8 mouse cellular contexts compared by ENCODE assay signal in the genomic region with DNA sequence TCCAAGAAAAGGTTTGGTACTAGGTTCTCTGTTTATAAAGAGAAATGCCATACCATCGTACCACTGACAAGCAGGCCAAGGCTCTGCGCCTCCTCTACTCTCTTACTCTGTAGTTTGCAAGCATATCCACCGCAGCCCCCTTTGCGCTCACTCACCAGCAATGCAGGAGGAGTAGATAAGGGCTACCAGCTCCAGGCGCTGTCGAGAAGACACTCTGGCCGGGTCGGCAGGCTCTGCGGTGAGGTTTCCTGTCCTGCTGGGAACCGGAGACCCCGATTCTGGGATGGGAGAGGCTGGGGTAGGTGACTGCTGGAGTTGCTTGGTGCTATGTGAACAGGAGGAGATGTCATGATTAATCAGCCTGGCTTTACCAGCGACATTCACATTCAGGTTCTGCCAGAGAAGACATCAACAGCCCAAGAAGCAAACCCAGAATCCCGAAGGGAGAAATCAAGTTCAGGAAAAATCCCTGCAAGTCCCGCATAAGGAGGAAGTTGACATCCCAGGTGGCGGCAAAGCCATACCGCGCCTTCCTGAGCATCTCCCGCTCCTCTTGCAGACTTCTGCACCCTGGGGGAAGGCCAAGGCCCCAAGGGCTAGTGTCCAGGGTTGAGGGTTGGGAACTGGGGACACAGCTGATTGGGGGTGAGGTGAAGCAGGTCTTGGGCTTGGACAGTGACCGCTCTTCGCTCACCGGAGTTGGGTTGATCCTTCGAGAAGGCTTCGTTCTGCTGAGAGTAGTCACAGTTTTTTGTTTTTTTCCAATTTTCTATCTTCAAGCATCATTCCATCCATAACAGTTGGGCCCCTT.
DNase-seq lines count a peak whose midpoint lies in the region; ATAC-seq and TF ChIP-seq lines count a peak whose summit lies in the region.

No protein-coding gene starts in this region.

- no peaks in the 10 kb centered on the region for H3K27me3 ChIP-seq in ES-Bruce4 (ENCODE audit: control insufficient read depth, insufficient read depth, low read length, poor library complexity, severe bottlenecking)
- no peaks in the 10 kb centered on the region for H3K27me3 ChIP-seq in embryonic facial prominence, embryonic 10.5 days (replicated peaks; ENCODE audit: low read depth, poor library complexity, severe bottlenecking)
- no peaks in the 10 kb centered on the region for H3K27me3 ChIP-seq in hindbrain, embryonic 12.5 days
- no peaks in the 10 kb centered on the region for H3K27me3 ChIP-seq in liver, postnatal 0 days (ENCODE audit: insufficient read depth, low read length)
- H3K27me3 ChIP-seq in stomach, embryonic 14.5 days (ENCODE audit: control insufficient read depth, insufficient read depth, low read length): no peaks in the 10 kb centered on the region

- H3K4me2 ChIP-seq in hindbrain, embryonic 12.5 days (replicated peaks): peak overlapping the region; percentile 95
- peak overlapping the region; percentile 96 for H3K4me2 ChIP-seq in liver, postnatal 0 days (ENCODE audit: low read depth, low read length)
- peak overlapping the region; percentile 94 for H3K4me2 ChIP-seq in stomach, embryonic 14.5 days (replicated peaks; ENCODE audit: low read depth, low read length)

- intact Hi-C loops in heart, postnatal 25 days (cut with DNase I): loop anchor here (5.0 kb wide), 2 partner anchors 137 to 328 kb away; a partner anchor contains a TSS

- DNase-seq in heart, adult 11 months: peak; percentile 90
- DNase-seq in heart, postnatal 25 days (ENCODE audit: low spot score): no peak
- peak; percentile 30 for DNase-seq in embryonic facial prominence, embryonic 10.5 days (ENCODE audit: low spot score)
- peak; percentile 49 for DNase-seq in liver, postnatal 0 days
- no peak for DNase-seq in ovary, postnatal 14 days (ENCODE audit: low spot score)

- H3K4me1 ChIP-seq in ES-Bruce4 (ENCODE audit: control insufficient read depth, insufficient read depth, low read length): peaks cover 3% of the 10 kb centered on the region
- peaks cover 35% of the 10 kb centered on the region for H3K4me1 ChIP-seq in embryonic facial prominence, embryonic 10.5 days
- peaks cover 26% of the 10 kb centered on the region for H3K4me1 ChIP-seq in hindbrain, embryonic 12.5 days
- peaks cover 26% of the 10 kb centered on the region for H3K4me1 ChIP-seq in liver, postnatal 0 days (ENCODE audit: insufficient read depth)
- H3K4me1 ChIP-seq in stomach, embryonic 14.5 days (ENCODE audit: control insufficient read depth, insufficient read depth, low read length): peaks cover 12% of the 10 kb centered on the region; the same call in 1 of the 2 replicates

- TF ChIP-seq POLR2A in ES-Bruce4 (IDR thresholded peaks at IDR 0.05; ENCODE audit: insufficient read depth, low read length): no peak

- ATAC-seq in hindbrain, embryonic 12.5 days (ENCODE audit: low FRiP score): no peak
- no peak for ATAC-seq in liver, postnatal 0 days
- no peak for ATAC-seq in stomach, embryonic 14.5 days (ENCODE audit: insufficient number of reproducible peaks, insufficient read depth, low FRiP score, low read depth)

- peak overlapping the region; percentile 94 for H3K9ac ChIP-seq in ES-Bruce4 (ENCODE audit: low read depth, poor library complexity, severe bottlenecking)
- H3K9ac ChIP-seq in hindbrain, embryonic 12.5 days: peak overlapping the region; percentile 98
- peak overlapping the region; percentile 88 for H3K9ac ChIP-seq in liver, postnatal 0 days (replicated peaks)
- H3K9ac ChIP-seq in stomach, embryonic 14.5 days (replicated peaks; ENCODE audit: low read depth, low read length): peak overlapping the region; percentile 85

- H3K9me3 ChIP-seq in ES-Bruce4 (replicated peaks; ENCODE audit: control insufficient read depth, insufficient read depth, low read length, poor library complexity, severe bottlenecking): no peaks in the 10 kb centered on the region
- H3K9me3 ChIP-seq in embryonic facial prominence, embryonic 10.5 days: no peaks in the 10 kb centered on the region
- no peaks in the 10 kb centered on the region for H3K9me3 ChIP-seq in hindbrain, embryonic 12.5 days (replicated peaks)
- no peaks in the 10 kb centered on the region for H3K9me3 ChIP-seq in liver, postnatal 0 days (ENCODE audit: low read length)
- no peaks in the 10 kb centered on the region for H3K9me3 ChIP-seq in stomach, embryonic 14.5 days (ENCODE audit: control insufficient read depth, low read depth, low read length)

- no peak overlapping the region for H3K27ac ChIP-seq in ES-Bruce4 (ENCODE audit: insufficient read depth, low read length)
- H3K27ac ChIP-seq in embryonic facial prominence, embryonic 10.5 days (replicated peaks): peak overlapping the region; percentile 91
- H3K27ac ChIP-seq in hindbrain, embryonic 12.5 days: no peak overlapping the region
- peak overlapping the region; percentile 93; the same call in 1 of the 2 replicates for H3K27ac ChIP-seq in liver, postnatal 0 days (ENCODE audit: low read depth)
- no peak overlapping the region for H3K27ac ChIP-seq in stomach, embryonic 14.5 days (ENCODE audit: low read length)

- peaks cover 35% of the 10 kb centered on the region for H3K36me3 ChIP-seq in ES-Bruce4 (ENCODE audit: control insufficient read depth, insufficient read depth, low read length, poor library complexity, severe bottlenecking)
- H3K36me3 ChIP-seq in embryonic facial prominence, embryonic 10.5 days (replicated peaks): peaks cover 39% of the 10 kb centered on the region
- H3K36me3 ChIP-seq in hindbrain, embryonic 12.5 days: peaks cover 37% of the 10 kb centered on the region
- peaks cover 49% of the 10 kb centered on the region for H3K36me3 ChIP-seq in liver, postnatal 0 days (replicated peaks; ENCODE audit: insufficient read depth, low read length)
- peaks cover 32% of the 10 kb centered on the region for H3K36me3 ChIP-seq in stomach, embryonic 14.5 days (ENCODE audit: control insufficient read depth, insufficient read depth, low read length)

- peak overlapping the region; percentile 96 for H3K4me3 ChIP-seq in ES-Bruce4 (ENCODE audit: low read depth, low read length)
- H3K4me3 ChIP-seq in embryonic facial prominence, embryonic 10.5 days: peak overlapping the region; percentile 100
- H3K4me3 ChIP-seq in hindbrain, embryonic 12.5 days: peak overlapping the region; percentile 92
- peak overlapping the region; percentile 96 for H3K4me3 ChIP-seq in liver, postnatal 0 days (ENCODE audit: low read depth, low read length)
- H3K4me3 ChIP-seq in stomach, embryonic 14.5 days (ENCODE audit: low read depth, low read length): peak overlapping the region; percentile 96

- WGBS in embryonic facial prominence, embryonic 10.5 days: 12% methylated on average over 23 of the region's 23 CpGs
- WGBS in hindbrain, embryonic 12.5 days: 10% methylated on average over 23 of the region's 23 CpGs
- WGBS in liver, postnatal 0 days (ENCODE audit: insufficient replicate concordance): 10% methylated on average over 23 of the region's 23 CpGs
- 5% methylated on average over 23 of the region's 23 CpGs for WGBS in stomach, embryonic 14.5 days

- TF ChIP-seq EP300 in ES-Bruce4 (IDR thresholded peaks at IDR 0.05; ENCODE audit: insufficient read depth, low read depth, low read length): no peak
- no peak for TF ChIP-seq EP300 in liver, postnatal 0 days (IDR thresholded peaks at IDR 0.05; ENCODE audit: low read depth)

- no peak for TF ChIP-seq CTCF in ES-Bruce4 (IDR thresholded peaks at IDR 0.05; ENCODE audit: low read depth, low read length)
- no peak for TF ChIP-seq CTCF in liver, postnatal 0 days (IDR thresholded peaks at IDR 0.05; ENCODE audit: low read depth)

Comparison
In these comparisons a context has a peak if more than half of its experiments do, and no peak if none do; other contexts are left out.
1. DNase-seq: peak in heart, adult 11 months (single experiment), embryonic facial prominence, embryonic 10.5 days (single experiment) and liver, postnatal 0 days (single experiment); none in heart, postnatal 25 days (single experiment) and ovary, postnatal 14 days (single experiment).
2. H3K27ac ChIP-seq: peak in embryonic facial prominence, embryonic 10.5 days (single experiment) and liver, postnatal 0 days (single experiment); none in ES-Bruce4 (single experiment), hindbrain, embryonic 12.5 days (single experiment) and stomach, embryonic 14.5 days (single experiment).
3. Peak in every context shown above with its lines, with median percentiles within 50 percentile points of each other: H3K4me3 ChIP-seq, H3K9ac ChIP-seq and H3K4me2 ChIP-seq.